Mouse (Mus musculus): ENCODE results near the gene Fars2. TPM values are rescaled to one million over a fixed set of nuclear protein-coding genes. Genes with fewer than 3 reads are reported as not detected.
A peak's percentile ranks its signal among the peaks of the same experiment; 100 is the strongest.

The Fars2 gene
- polyA plus RNA-seq, 1 experiment = 19.4 TPM

- Histone ChIP-seq H3K27ac (ENCODE audit: insufficient read depth, low read length) (no peak overlapping the region), H3K36me3 (ENCODE audit: control insufficient read depth, insufficient read depth, low read length) (no peaks in the 10 kb centered on the region), H3K4me3 (ENCODE audit: extremely low read depth, insufficient read depth, insufficient read length) (no peak overlapping the region), H3K4me1 (ENCODE audit: control insufficient read depth, insufficient read depth, insufficient read length) (peaks cover 3% of the 10 kb centered on the region), H3K27me3 (ENCODE audit: control insufficient read depth, insufficient read depth, low read length) (peaks cover 29% of the 10 kb centered on the region)
- TF ChIP-seq CTCF (IDR thresholded peaks at IDR 0.05; ENCODE audit: extremely low read depth, insufficient read depth, insufficient read length, insufficient replicate concordance) (no peak), POLR2A (IDR thresholded peaks at IDR 0.05; ENCODE audit: low read depth, low read length) (no peak)
- WGBS = 5% methylated on average over 26 of the region's 26 CpGs
- DNase-seq (ENCODE audit: low read depth in 1 of 2, low spot score in 2 of 2) = no peak
Measured at GRCm38 (mm10) chr13:36733989-36734690, 616.9 kb downstream of the Fars2 start.

DNA sequence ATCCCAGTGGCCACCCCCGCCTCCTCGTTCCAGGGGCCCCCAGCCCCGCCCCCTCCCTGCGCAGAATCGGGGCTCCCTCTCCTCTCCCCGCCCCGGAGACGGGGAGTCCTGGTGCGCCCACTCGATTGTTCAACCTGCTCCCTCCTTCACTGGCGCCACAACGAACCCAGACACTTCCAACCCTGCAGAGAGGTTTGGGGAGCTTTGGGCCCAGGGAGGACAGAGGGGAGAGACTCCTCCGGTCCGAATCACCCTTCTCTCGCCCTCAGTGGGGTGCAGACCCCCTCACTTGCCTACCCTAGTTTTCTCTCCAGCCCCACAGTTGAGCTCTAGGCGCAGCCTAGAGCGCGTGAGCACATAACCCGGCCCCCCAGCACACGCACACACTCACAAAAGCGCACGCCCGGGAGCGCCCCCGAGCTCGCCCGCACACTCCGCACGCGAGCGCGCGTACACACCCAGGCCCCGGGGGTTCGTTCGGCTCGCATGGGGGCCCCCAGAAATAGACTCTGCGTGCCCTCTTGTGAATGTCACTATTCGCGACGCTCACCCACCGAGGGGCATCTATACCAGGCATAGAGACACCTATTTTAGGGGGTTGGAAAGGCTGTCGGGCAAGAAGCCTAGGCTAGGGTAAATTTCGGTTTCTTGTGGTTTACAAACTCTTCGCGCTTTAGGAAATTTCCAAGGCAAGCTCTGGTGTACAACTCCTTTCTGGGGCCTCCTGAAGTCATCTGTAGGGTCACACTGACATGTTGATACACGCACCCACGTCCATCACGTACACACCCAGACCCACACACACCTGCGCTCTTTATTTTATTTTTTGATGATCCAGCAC lies 617.7 kb downstream of the Fars2 start, which contains the start of gene Nrn1:
Nrn1 (minus strand) TSS at position 401 of the 841 bp plus-strand sequence.
- H3K36me3 ChIP-seq (ENCODE audit: control insufficient read depth, insufficient read depth, low read length) = no peaks in the 10 kb centered on the region
- DNase-seq (ENCODE audit: low read depth in 1 of 2, low spot score in 2 of 2) = no peak
- peaks cover 29% of the 10 kb centered on the region for H3K27me3 ChIP-seq (ENCODE audit: control insufficient read depth, insufficient read depth, low read length)
- 4% methylated on average over 49 of the region's 50 CpGs for WGBS
- H3K4me1 ChIP-seq (ENCODE audit: control insufficient read depth, insufficient read depth, insufficient read length) = peaks cover 3% of the 10 kb centered on the region
- TF ChIP-seq POLR2A (IDR thresholded peaks at IDR 0.05; ENCODE audit: low read depth, low read length) (no peak), CTCF (IDR thresholded peaks at IDR 0.05; ENCODE audit: extremely low read depth, insufficient read depth, insufficient read length, insufficient replicate concordance) (no peak)
- H3K4me3 ChIP-seq (ENCODE audit: extremely low read depth, insufficient read depth, insufficient read length) = peak within 1 kb of the TSS; percentile 10; the same call in 1 of the 2 replicates
- H3K27ac ChIP-seq (ENCODE audit: insufficient read depth, low read length) = no peak within 1 kb of the TSS

DNA sequence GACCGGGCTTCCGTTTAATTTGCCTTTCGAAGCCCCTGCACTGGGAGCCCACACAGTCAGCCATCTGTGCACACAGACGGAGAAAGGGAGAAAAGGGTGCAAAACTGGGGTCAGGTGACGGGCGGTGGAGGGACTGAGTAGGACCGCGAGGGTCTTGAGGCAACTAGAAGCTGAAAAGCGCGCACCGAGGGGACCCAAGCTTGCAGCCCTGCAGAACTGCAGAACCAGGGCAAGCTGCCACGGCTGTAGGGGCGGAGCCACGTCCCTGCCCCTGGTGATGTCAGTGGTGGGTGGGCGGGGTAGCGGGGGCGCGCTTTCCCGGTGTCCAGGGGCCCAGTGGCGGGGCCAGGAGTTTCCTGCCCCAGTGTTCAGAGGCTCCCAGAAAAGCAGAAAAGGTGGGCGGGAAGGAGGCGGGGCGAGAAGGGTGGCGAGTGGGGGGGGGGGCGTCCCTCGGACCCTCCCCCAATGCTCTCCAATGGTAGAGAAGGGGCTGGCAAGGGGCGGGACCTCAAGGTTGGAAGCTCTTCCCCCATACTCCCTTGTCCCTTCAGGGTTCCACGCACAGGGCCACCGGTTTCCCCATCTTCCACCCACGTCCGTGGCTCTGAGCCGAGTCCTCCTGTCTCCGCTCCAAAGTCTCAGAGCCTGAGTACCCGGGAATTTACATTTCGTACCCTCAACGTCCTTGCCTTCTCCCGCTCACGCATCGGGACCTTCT lies 618.8 kb downstream of the Fars2 start:
- 2% methylated on average over 37 of the region's 39 CpGs for WGBS
- peak overlapping the region; percentile 10; the same call in 1 of the 2 replicates for H3K4me3 ChIP-seq (ENCODE audit: extremely low read depth, insufficient read depth, insufficient read length)
- TF ChIP-seq POLR2A (IDR thresholded peaks at IDR 0.05; ENCODE audit: low read depth, low read length) (no peak), CTCF (IDR thresholded peaks at IDR 0.05; ENCODE audit: extremely low read depth, insufficient read depth, insufficient read length, insufficient replicate concordance) (no peak)
- H3K27me3 ChIP-seq (ENCODE audit: control insufficient read depth, insufficient read depth, low read length) = peaks cover 26% of the 10 kb centered on the region
- no peak for DNase-seq (ENCODE audit: low read depth in 1 of 2, low spot score in 2 of 2)
- H3K27ac ChIP-seq (ENCODE audit: insufficient read depth, low read length) = no peak overlapping the region
- no peaks in the 10 kb centered on the region for H3K36me3 ChIP-seq (ENCODE audit: control insufficient read depth, insufficient read depth, low read length)
- peaks cover 3% of the 10 kb centered on the region for H3K4me1 ChIP-seq (ENCODE audit: control insufficient read depth, insufficient read depth, insufficient read length)

GRCm38 (mm10) chr13:36736619-36736996 lies 619.4 kb downstream of the Fars2 start:
- no peaks in the 10 kb centered on the region for H3K36me3 ChIP-seq (ENCODE audit: control insufficient read depth, insufficient read depth, low read length)
- no peak overlapping the region for H3K4me3 ChIP-seq (ENCODE audit: extremely low read depth, insufficient read depth, insufficient read length)
- peaks cover 25% of the 10 kb centered on the region for H3K27me3 ChIP-seq (ENCODE audit: control insufficient read depth, insufficient read depth, low read length)
- DNase-seq (ENCODE audit: low read depth in 1 of 2, low spot score in 2 of 2) = no peak
- H3K4me1 ChIP-seq (ENCODE audit: control insufficient read depth, insufficient read depth, insufficient read length) = peaks cover 3% of the 10 kb centered on the region
- WGBS = 13% methylated on average over 9 of the region's 9 CpGs
- no peak overlapping the region for H3K27ac ChIP-seq (ENCODE audit: insufficient read depth, low read length)
- TF ChIP-seq CTCF (IDR thresholded peaks at IDR 0.05; ENCODE audit: extremely low read depth, insufficient read depth, insufficient read length, insufficient replicate concordance) (no peak), POLR2A (IDR thresholded peaks at IDR 0.05; ENCODE audit: low read depth, low read length) (no peak)

DNA sequence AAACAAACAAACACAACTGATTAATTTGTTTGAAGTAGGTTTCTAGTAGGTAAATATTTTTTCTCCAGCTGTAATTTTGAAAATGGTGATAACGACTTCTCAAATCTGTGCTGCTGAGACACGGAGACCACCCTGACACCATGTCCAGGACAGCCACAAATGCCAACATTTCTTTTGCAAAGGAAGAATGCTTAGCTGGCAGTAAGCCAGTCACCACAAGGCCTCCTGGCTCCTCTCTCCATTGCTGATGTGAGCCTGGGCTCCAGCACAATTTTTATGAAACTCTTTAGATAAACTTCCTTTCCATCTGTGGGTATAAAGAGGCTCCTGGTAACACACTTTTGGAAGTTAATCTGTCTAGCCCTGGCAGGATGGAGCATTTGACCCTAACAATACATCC lies 632.8 kb downstream of the Fars2 start:
- no peak for TF ChIP-seq POLR2A (IDR thresholded peaks at IDR 0.05; ENCODE audit: low read depth, low read length)
- TF ChIP-seq CTCF (IDR thresholded peaks at IDR 0.05; ENCODE audit: extremely low read depth, insufficient read depth, insufficient read length, insufficient replicate concordance) = no peak
- Histone ChIP-seq H3K4me1 (ENCODE audit: control insufficient read depth, insufficient read depth, insufficient read length) (no peaks in the 10 kb centered on the region), H3K4me3 (ENCODE audit: extremely low read depth, insufficient read depth, insufficient read length) (no peak overlapping the region), H3K36me3 (ENCODE audit: control insufficient read depth, insufficient read depth, low read length) (no peaks in the 10 kb centered on the region), H3K27me3 (ENCODE audit: control insufficient read depth, insufficient read depth, low read length) (no peaks in the 10 kb centered on the region), H3K27ac (ENCODE audit: insufficient read depth, low read length) (no peak overlapping the region)
- WGBS = 54% methylated on average over 2 of the region's 2 CpGs
- no peak for DNase-seq (ENCODE audit: low read depth in 1 of 2, low spot score in 2 of 2)

DNA sequence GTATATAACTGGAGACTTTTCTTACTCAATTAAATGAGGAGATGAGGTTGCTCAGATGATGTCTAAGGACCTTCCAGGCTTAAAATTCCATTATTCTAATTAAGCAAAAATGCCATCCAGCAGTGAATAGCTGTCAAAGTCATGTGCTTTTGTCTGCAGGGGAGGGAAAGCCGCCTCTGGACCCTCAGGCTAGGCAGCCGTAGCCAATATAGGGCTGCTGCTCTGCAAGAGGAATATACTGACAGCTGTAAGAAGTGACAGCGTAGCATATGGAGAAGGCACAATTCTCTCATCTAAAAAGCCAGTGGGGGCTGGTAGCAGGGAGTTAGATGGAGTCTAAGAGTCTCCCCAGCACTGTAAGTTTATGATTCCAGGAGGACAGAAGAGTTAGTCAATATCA lies 634.6 kb downstream of the Fars2 start:
- no peak overlapping the region for H3K27ac ChIP-seq (ENCODE audit: insufficient read depth, low read length)
- TF ChIP-seq POLR2A (IDR thresholded peaks at IDR 0.05; ENCODE audit: low read depth, low read length) (no peak), CTCF (IDR thresholded peaks at IDR 0.05; ENCODE audit: extremely low read depth, insufficient read depth, insufficient read length, insufficient replicate concordance) (no peak)
- DNase-seq (ENCODE audit: low read depth in 1 of 2, low spot score in 2 of 2) = no peak
- H3K27me3 ChIP-seq (ENCODE audit: control insufficient read depth, insufficient read depth, low read length) = no peaks in the 10 kb centered on the region
- H3K4me3 ChIP-seq (ENCODE audit: extremely low read depth, insufficient read depth, insufficient read length) = no peak overlapping the region
- no peaks in the 10 kb centered on the region for H3K4me1 ChIP-seq (ENCODE audit: control insufficient read depth, insufficient read depth, insufficient read length)
- WGBS = 83% methylated on average over 3 of the region's 3 CpGs
- H3K36me3 ChIP-seq (ENCODE audit: control insufficient read depth, insufficient read depth, low read length) = no peaks in the 10 kb centered on the region

All from spleen, adult 2 months (tissue).